Mouse (Mus musculus) thymus, adult 2 months (tissue): Measurements from ENCODE around the gene Cdh7. TPM values are rescaled to one million over a fixed set of nuclear protein-coding genes. Genes with fewer than 3 reads are reported as not detected.

Source experiments
- DNase-seq: peaks from one replicate; pipeline ENCODE4 v3.0.0; 2021
- H3K27ac ChIP-seq: fragments of 200-500 bp; 2 replicates; pipeline ENCODE4 v1.5.1; 2012; ENCODE audit warnings: low read length, control low read depth; ENCODE audit not compliant: control insufficient read depth, insufficient read depth
- H3K27me3 ChIP-seq: fragments of 200-500 bp; 2 replicates; pipeline ENCODE4 v1.6.1; 2012; ENCODE audit warnings: mild to moderate bottlenecking, low read length, moderate library complexity, mixed read lengths; ENCODE audit not compliant: control insufficient read depth, insufficient read depth
- H3K36me3 ChIP-seq: fragments of 200-500 bp; 2 replicates; pipeline ENCODE4 v1.6.1; 2012; ENCODE audit warnings: mild to moderate bottlenecking, low read length, moderate library complexity; ENCODE audit not compliant: control insufficient read depth, insufficient read depth
- H3K4me1 ChIP-seq: fragments of 200-500 bp; replicated peaks from 2 replicates; pipeline ENCODE4 v1.6.1; 2012; ENCODE audit warnings: low read length; ENCODE audit not compliant: control insufficient read depth, insufficient read depth
- H3K4me3 ChIP-seq: fragments of 200-500 bp; 2 replicates; pipeline ENCODE4 v1.5.1; 2012; ENCODE audit warnings: mild to moderate bottlenecking, low read length, control low read depth, moderate library complexity; ENCODE audit not compliant: control insufficient read depth, insufficient read depth
- CTCF ChIP-seq: fragments of 200-500 bp; IDR thresholded peaks from 2 replicates; pipeline ENCODE4 v1.5.1; 2012; ENCODE audit warnings: mild to moderate bottlenecking, control low read depth, low read length, moderate library complexity, borderline replicate concordance; ENCODE audit not compliant: control insufficient read depth, poor library complexity, insufficient read depth; ENCODE audit errors: extremely low read depth
- POLR2A ChIP-seq: fragments of 200-500 bp; IDR thresholded peaks from 2 replicates; pipeline ENCODE4 v1.6.1; 2012; ENCODE audit warnings: mild to moderate bottlenecking, low read length, control low read depth, moderate library complexity; ENCODE audit not compliant: control insufficient read depth, poor library complexity, insufficient read depth; ENCODE audit errors: extremely low read depth
- WGBS: fragments of 180-500 bp; shearing (Covaris S2); methylation state at CpG from one replicate; pipeline ENCODE4 v1.1.7; 2018; 5-methylcytosine and 5-hydroxymethylcytosine counted together
- polyA plus RNA-seq: library from polyadenylated mRNA; depleted of rRNA; stranded (reverse); fragments of >200 nt; gene quantifications from 2 replicates; pipeline ENCODE4 v1.2.3, GENCODE M21; 2012; rRNA removed

Cdh7 gene
- polyA plus RNA-seq, result 0.06 TPM in 1 of 2 replicates, not detected in the other

DNA sequence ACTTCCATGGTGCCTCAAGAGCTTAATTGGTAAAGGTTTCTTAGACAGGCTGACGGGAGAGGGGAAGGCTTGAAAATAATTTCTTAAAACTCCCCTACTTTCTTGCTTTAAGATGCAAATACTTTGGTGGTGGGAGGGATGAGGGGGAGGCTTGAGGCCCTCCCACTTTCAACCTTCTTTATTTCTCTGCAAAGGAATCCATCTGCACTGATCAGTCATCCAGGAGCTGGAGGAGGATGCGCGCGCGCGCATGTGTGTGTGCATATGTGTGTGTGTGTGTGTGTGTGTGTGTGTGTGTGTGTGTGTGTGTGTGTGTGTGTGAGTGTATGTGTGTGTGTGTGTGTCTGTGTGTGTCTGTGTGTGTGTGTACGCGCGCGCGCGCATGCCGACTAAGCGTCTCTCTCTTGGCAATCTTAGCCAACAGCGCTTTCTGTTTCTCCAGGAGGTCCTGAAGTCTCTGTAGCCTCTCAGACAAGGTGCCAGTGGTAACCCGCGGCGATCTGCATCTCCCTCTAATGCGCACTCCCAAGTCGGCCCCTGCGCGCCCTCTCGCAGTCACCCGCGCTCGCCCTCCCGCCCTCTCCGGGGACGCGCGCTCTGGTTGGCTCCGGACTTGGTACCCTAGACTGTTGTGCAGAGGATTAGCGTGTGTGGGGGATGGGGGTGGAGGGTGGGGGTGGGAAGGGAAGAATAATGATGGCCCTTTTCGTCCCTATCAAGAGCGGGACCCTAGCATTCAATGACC, at the start of gene Cdh7:
Gene Cdh7 (plus strand): TSS at position 368 of the 745 bp plus-strand sequence.
- DNase-seq, result no peak
- WGBS, result 14% methylated on average over 29 of the region's 35 CpGs
- no peaks in the 10 kb centered on the region for H3K36me3 ChIP-seq
- H3K27ac ChIP-seq, result no peak within 1 kb of the TSS
- H3K4me1 ChIP-seq, result no peaks in the 10 kb centered on the region
- H3K27me3 ChIP-seq, result no peaks in the 10 kb centered on the region
- TF ChIP-seq CTCF (no peak), POLR2A (no peak)
- no peak within 1 kb of the TSS for H3K4me3 ChIP-seq

DNA sequence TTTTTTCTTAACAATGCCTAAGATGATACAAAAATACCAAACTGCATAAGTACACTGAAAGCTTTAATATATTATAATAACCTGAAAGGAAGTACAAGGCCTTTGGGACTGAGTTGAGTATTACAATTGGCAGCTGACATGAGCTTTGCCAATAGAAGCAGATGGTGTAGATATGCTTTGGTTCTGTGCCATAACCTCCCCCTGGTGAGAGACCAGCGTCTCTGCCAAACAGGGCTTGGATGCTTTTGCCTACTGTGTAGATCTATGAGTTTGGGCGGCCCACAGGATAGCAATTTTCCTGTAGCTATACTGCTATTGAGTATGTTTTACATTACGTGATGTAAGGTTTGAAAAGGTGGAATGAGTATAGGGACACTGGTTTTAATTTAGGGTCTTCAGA, 49.6 kb upstream of the Cdh7 start:
- DNase-seq, result no peak
- TF ChIP-seq POLR2A (no peak), CTCF (no peak)
- H3K36me3 ChIP-seq, result no peaks in the 10 kb centered on the region
- H3K27ac ChIP-seq, result no peak overlapping the region
- WGBS, result 91% methylated on average over 3 of the region's 3 CpGs
- H3K4me1 ChIP-seq, result no peaks in the 10 kb centered on the region
- no peaks in the 10 kb centered on the region for H3K27me3 ChIP-seq
- no peak overlapping the region for H3K4me3 ChIP-seq

DNA sequence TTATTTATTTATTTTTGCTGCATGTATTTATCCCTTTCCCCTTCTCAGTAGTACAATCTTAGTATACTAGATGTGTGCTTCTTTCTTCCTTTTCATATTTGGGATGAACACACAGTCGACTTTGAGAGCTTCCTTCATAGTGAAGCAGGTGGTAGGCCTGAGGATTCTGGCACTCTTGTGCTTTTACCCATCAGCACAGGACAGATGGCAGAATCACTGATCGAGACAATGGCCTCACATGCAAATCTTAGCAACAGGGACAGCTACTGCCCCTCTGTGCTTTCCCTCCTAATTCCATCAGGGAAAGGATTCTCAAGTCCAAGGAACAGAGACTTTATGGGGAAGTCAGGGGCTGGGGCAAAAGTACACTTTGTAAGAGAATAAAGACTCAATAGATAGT, 33.7 kb upstream of the Cdh7 start:
- TF ChIP-seq CTCF (no peak), POLR2A (no peak)
- no peaks in the 10 kb centered on the region for H3K36me3 ChIP-seq

DNA sequence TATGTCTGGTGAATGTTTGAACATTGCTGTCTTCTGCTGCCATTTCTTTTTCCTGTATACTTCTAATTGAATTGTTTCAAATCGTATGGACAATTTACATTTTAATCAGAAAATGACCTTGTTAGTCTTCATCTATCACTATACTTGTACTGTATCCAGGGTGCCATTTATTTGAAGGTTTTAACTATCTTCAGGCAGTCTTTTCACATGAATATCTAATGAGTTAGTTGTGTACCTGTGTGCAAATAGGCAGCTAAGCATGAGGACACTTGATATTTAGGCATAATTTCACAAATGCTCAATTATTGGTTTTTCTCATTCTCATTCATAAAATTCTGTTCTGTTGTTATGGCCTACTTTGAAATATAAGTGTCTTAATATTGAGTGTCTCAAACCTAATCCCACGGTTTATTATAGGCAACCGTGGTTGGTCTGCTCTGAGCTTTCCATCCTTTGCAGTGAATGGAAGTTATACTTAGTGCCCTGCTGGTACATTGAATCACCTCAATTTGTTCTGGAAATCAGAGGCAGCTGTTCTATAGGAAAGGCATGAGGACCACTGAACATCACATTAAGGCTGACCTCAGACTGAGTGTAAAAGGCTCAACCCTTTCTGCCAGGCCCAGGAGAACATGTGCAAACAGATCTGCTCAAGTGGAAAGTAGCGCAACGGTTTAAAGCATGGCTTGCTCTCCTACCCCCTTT, 10.4 kb upstream of the Cdh7 start:
- no peak overlapping the region for H3K4me3 ChIP-seq
- WGBS, result 93% methylated on average over 5 of the region's 5 CpGs
- H3K36me3 ChIP-seq, result no peaks in the 10 kb centered on the region
- DNase-seq, result no peak
- no peaks in the 10 kb centered on the region for H3K27me3 ChIP-seq
- H3K4me1 ChIP-seq, result no peaks in the 10 kb centered on the region
- TF ChIP-seq POLR2A (no peak), CTCF (no peak)
- no peak overlapping the region for H3K27ac ChIP-seq

More for the DNA sequence above, 33.7 kb upstream of the Cdh7 start:
- H3K4me1 ChIP-seq, result no peaks in the 10 kb centered on the region
- no peak overlapping the region for H3K4me3 ChIP-seq
- no peak overlapping the region for H3K27ac ChIP-seq
- DNase-seq, result no peak
- WGBS, result 86% methylated on average over 2 of the region's 2 CpGs
- no peaks in the 10 kb centered on the region for H3K27me3 ChIP-seq

DNA sequence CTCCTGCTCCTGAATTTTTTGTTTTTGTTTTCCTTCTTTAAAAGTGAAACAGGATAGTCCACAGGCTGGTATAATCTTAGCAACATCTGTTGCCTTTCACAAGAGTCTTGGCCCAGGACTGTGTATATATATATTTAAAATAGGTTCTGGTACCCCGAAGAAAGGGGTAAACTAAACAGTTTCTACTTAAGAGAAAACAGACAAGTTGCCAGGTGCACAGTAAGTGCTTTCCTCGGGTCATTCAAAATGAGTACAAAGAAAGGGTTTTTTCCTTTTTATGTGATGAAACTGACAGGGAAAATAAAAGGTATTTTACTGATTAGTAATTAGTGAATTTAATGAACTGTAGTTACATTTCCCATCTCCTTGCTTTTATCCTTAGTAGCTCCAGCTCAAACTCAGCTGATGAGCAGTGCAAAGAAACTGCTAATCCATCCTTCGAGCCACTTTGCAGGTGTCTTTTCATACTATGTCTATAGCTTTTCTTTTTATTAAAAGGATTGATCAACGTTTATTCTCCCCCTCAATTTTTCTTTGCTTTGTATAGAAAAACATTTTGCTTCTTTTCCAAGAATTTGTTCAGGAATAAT, 9.7 kb upstream of the Cdh7 start:
- no peak for DNase-seq
- no peak for TF ChIP-seq CTCF
- TF ChIP-seq POLR2A, result no peak
- Histone ChIP-seq H3K27ac (no peak overlapping the region), H3K4me3 (no peak overlapping the region), H3K36me3 (no peaks in the 10 kb centered on the region), H3K27me3 (no peaks in the 10 kb centered on the region), H3K4me1 (no peaks in the 10 kb centered on the region)
- WGBS, result 81% methylated on average over 4 of the region's 4 CpGs

DNA sequence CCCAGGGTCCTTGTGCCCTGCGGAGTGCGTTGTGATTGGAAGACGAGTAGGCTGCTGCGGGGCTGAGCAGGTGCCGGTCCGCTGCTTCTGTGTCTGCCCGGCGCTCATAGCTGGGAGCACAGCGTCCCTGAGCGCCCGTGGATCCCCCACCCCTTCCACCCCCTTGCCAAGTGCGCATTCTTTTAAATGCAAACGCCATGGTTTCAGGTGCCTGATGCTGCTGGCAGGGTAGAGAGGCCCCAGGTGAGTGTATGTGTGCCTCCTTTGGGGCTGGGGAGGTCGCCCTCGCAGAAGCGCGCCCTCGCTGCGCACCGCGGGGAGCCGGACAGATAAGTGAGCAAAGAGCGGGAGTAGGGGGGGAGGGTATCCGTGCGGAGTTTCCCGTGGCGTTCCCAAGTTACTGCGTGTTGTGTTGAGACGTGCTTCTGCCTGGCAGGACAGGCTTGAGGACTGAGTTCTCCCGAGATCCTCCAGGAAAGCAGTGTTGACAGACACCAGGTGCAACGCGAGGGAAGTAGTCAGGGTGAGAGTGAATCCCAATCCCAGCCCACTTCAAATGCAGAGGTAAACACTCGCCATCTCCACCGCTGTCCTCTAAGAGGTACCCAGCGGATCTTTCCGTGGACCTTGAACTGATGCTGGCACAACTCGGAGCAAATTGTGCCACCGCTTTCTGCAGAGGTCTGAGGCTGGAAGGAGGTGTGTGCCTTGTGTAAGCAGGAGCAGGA, 742 bp downstream of the Cdh7 start:
- no peak for TF ChIP-seq CTCF
- no peak for TF ChIP-seq POLR2A
- Histone ChIP-seq H3K27me3 (no peaks in the 10 kb centered on the region), H3K27ac (no peak overlapping the region), H3K4me3 (no peak overlapping the region), H3K4me1 (no peaks in the 10 kb centered on the region), H3K36me3 (no peaks in the 10 kb centered on the region)
- WGBS, result 14% methylated on average over 38 of the region's 38 CpGs
- DNase-seq, result no peak
